Mouse (Mus musculus) bone marrow macrophage, adult 2 months (primary cell): Measurements from ENCODE around the gene Cers6.

Source experiments
- CTCF ChIP-seq: IDR thresholded peaks from 2 replicates; pipeline ENCODE4 v1.5.1; 2012; ENCODE audit warnings: low read depth, mild to moderate bottlenecking, low read length, moderate library complexity
- POLR2A ChIP-seq: IDR thresholded peaks from 2 replicates; pipeline ENCODE4 v1.6.1; 2012; ENCODE audit warnings: mild to moderate bottlenecking, low read depth, low read length, borderline replicate concordance

GRCm38 (mm10) chr2:68863561-68863960 is 2.3 kb downstream of the Cers6 start:
- TF ChIP-seq POLR2A (no peak), CTCF (no peak)
